Mouse (Mus musculus) urinary bladder, postnatal 36 days (tissue): ENCODE data around the gene Zbed4.
"Not testable (repeated sequence)": the region's sequence is repeated elsewhere in the genome, so short reads cannot be mapped to it uniquely, and the experiment has no call there.

Experiments
- DNase-seq, 2 experiments: peaks; one replicate each; pipeline ENCODE4 v3.0.0; 2022; ENCODE audit warnings: low spot score in 2 of 2, mixed read lengths in 1 of 2

The Zbed4 gene

GRCm38 (mm10) chr15:88751564-88752402 is at the start of gene Zbed4:
Gene Zbed4, plus strand, starts transcription at chr15:88751660.
- DNase-seq = peak; percentile 21 to 26

- DNase-seq = no peak
Measured at GRCm38 (mm10) chr15:88702501-88702900, 49.0 kb upstream of the Zbed4 start.

- DNase-seq = no peak
Measured at GRCm38 (mm10) chr15:88704284-88704683, 47.2 kb upstream of the Zbed4 start.

GRCm38 (mm10) chr15:88706320-88706719 is 45.1 kb upstream of the Zbed4 start:
- DNase-seq = peak; percentile 15 to 18

- not testable (repeated sequence) for DNase-seq
Measured at GRCm38 (mm10) chr15:88706987-88707386, 44.5 kb upstream of the Zbed4 start.

- DNase-seq = no peak
Measured at GRCm38 (mm10) chr15:88708204-88708603, 43.3 kb upstream of the Zbed4 start.

- no peak for DNase-seq
Measured at GRCm38 (mm10) chr15:88708657-88709511, 42.6 kb upstream of the Zbed4 start.

GRCm38 (mm10) chr15:88709878-88710277 is 41.6 kb upstream of the Zbed4 start:
- no peak for DNase-seq

- DNase-seq = no peak
Measured at GRCm38 (mm10) chr15:88712501-88712900, 39.0 kb upstream of the Zbed4 start.

GRCm38 (mm10) chr15:88714021-88714589 is 37.4 kb upstream of the Zbed4 start:
- no peak for DNase-seq

GRCm38 (mm10) chr15:88716350-88716749 is 35.1 kb upstream of the Zbed4 start:
- DNase-seq = no peak

- DNase-seq = no peak
Measured at GRCm38 (mm10) chr15:88717239-88717638, 34.2 kb upstream of the Zbed4 start.

GRCm38 (mm10) chr15:88723205-88723604 is 28.3 kb upstream of the Zbed4 start:
- DNase-seq = no peak

- no peak for DNase-seq
Measured at GRCm38 (mm10) chr15:88724311-88724710, 27.1 kb upstream of the Zbed4 start.

GRCm38 (mm10) chr15:88725036-88725435 is 26.4 kb upstream of the Zbed4 start:
- DNase-seq = no peak

- DNase-seq = no peak
Measured at GRCm38 (mm10) chr15:88727204-88727603, 24.3 kb upstream of the Zbed4 start.

- peak in 1 of 2 experiments; percentile 6 for DNase-seq
Measured at GRCm38 (mm10) chr15:88730717-88731116, 20.7 kb upstream of the Zbed4 start.

GRCm38 (mm10) chr15:88732405-88733020 is 18.9 kb upstream of the Zbed4 start:
- no peak for DNase-seq

GRCm38 (mm10) chr15:88733041-88733751 is 18.3 kb upstream of the Zbed4 start:
- DNase-seq = peak; percentile 53 to 68

GRCm38 (mm10) chr15:88733834-88734571 is 17.5 kb upstream of the Zbed4 start, which contains the start of gene Brd1:
Gene Brd1, minus strand, starts transcription at chr15:88734233.
- DNase-seq = peak; percentile 67 to 80
